Mouse (Mus musculus): ENCODE results near the gene Apol9a. TPM values are rescaled to one million over a fixed set of nuclear protein-coding genes. Genes with fewer than 3 reads are reported as not detected.
"Not testable (repeated sequence)": the region's sequence is repeated elsewhere in the genome, so short reads cannot be mapped to it uniquely, and the experiment has no call there.

Apol9a gene
- total RNA-seq (2021) = 0.23 and 0.85 TPM in 2 replicates
- long read RNA-seq, experiment 1 = 0 reads
- long read RNA-seq, experiment 2 = 0 reads

DNA sequence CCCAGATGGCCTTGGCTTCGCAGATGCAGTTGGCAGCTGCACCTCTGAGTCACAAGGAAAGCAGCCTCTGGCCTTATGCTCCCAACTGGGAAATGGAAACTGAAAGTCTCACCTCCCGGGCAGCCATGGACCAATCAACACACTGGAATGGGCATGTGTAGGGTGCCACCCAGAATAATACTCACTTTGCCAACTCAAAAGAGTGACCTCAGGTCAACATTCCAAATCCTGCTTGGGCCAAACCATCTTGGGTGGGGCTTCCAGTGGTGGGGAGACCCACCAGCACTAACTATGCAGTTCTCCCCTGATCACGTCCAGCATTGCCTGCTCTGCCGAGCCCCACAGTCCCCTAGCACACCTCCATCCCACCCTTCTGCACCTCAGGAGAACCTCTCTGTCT lies at the start of gene Apol9a:
Apol9a (minus strand) TSS at position 101 of the 400 bp plus-strand sequence.
- DNase-seq = not testable (repeated sequence)

DNA sequence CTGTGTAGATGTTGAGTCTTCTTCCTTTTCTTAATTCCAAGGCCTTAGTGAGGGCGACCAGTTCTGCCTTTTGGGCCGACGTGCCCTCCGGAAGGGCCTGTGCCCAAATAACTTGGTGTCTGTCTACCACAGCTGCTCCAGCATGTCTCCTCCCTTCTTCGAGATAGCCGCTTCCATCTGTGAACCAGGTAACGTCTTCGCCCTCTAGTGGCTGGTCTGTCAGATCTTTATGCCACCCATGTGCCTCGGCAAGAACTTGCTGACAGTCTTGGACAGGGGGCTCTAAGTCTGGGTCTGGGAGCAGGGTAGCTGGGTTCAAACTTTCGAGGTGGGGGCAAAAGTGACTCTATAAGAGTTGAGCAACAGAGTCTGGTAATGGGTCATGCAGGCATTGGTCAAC lies 39.0 kb upstream of the Apol9a start:
- DNase-seq = peak; percentile 49

DNA sequence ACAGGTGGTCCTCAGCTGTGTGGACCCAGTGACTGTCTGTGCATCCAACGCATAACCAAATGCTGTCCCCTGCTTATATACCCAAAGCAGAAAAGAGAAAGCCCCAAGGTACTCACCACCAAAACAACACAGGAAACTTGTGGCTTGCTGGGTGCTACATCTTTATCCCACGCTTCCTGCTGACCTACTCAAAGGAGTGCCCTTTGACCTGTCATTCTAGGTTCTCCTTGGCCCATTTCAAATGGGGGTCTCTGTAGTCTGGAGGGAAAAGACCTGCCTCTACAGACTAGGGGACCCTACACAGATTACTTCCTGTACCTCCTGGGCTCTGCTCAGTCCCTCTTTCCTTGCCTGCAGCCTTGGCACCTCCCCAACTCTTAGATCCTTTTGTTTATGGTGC lies 36.5 kb upstream of the Apol9a start, which contains the start of gene Apol7b:
Apol7b (minus strand) TSS at position 101 of the 400 bp plus-strand sequence.
- DNase-seq = not testable (repeated sequence)

DNA sequence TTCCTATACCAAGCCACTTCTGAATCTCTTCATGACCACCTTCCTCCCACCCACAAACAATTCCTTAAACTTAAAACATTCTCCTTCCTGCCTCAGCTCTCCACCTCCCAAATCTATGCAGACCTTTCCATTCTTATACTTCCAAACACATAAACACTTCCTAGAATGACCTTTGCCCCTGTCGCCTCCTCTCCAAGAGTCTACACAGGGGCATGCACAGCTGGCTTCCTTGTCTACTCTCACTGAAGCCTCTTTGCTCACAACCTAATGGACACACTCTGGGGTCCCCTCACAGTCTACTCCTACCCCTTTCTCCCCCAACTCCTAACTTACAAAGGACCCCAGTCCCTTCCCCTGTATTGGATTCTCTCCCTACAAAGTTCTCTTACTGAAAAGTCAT lies 34.7 kb upstream of the Apol9a start:
- DNase-seq = not testable (repeated sequence)

DNA sequence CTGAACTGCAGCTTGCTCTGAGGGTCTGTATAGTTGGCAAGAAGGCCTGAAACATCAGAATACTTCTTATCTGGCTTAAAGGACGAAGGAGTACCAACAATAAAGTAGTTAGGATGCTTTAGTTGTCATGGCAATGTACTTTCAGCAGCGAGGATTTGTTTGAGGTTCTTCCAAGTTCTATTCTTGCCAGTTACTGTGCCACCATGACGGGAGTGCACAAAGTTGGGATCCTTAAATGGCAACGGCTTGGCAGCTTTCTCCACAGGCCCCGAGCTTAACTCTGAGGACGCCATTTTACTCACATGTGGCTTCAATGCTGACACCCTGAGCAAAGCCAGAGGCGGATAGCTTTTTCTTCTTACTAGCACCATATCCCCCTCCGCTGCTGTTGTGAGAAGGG lies 33.8 kb upstream of the Apol9a start:
- DNase-seq = peak; percentile 5

DNA sequence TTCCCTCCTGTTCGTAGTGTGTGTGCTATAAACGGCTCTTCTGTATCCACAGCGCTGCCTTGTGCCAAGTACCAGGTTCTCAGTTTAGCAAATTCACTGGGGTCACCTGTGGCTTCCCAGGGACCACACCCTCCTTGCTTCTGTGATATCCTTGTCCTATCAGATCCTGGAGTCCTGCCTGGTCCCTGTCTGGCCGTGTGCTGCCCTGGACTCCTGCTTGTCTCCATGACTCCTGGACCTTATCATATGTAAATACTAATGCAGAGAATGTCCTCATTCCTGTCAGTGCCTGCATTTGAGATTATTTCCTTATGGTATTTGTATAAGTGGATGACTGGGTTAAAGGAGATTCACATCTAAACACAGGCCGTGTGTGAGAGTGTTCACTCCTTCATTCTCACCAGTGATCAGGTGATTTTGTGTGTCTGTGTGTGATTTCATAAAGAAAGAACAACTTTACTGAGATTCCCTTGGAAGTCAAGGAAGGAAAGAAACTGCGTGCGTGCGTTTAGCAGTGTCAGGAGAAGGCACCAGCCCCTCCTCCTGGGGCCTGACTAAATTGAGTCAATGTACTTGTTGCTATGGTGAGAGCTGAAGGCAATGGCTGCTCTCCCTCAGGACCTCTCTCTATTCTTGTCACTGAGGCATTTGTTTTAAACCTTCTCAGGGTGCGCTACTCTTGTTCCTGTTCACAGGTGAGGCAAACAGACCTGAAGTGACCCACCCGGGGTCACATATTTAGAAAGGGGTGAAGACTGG lies 17.9 kb upstream of the Apol9a start:
- DNase-seq = not testable (repeated sequence)

DNA sequence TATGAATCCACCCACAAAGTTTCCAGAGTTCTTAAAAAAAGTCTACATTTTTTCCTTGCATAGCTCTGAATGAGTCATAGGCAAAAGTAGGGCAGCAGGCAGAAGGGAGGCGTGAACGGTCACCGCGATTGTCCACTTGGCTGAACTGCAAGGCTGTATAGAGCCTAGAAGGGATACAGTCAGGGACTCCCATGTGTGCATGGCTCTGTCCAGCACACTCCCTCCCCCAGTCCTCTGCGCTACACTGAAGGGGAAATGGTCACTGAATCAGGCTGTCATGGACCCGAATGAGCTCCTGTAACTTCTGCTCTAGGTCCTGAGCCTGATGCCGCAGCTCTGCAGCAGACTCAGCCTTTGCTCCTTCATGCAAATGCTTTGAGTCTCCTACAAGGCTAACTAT lies 12.0 kb upstream of the Apol9a start:
- DNase-seq = peak; percentile 32

DNA sequence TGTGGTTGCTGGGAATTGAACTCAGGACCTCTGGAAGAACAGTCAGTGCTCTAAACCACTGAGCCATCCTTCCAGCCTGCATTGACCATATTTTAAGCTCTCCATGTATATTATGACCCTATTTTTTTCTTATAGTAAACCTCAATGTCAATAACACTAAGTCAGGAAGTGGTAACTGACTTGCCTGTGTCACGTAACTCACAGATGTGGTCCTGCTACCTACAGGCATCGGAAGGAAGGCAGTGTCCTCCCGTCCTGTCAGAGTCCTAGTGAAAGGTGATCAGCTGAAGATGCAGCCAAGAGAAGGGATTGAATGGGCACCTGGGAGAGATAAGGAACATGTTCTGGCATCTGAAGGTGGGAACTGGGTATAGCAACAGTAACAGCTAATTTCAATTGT lies 8.7 kb upstream of the Apol9a start:
- not testable (repeated sequence) for DNase-seq

DNA sequence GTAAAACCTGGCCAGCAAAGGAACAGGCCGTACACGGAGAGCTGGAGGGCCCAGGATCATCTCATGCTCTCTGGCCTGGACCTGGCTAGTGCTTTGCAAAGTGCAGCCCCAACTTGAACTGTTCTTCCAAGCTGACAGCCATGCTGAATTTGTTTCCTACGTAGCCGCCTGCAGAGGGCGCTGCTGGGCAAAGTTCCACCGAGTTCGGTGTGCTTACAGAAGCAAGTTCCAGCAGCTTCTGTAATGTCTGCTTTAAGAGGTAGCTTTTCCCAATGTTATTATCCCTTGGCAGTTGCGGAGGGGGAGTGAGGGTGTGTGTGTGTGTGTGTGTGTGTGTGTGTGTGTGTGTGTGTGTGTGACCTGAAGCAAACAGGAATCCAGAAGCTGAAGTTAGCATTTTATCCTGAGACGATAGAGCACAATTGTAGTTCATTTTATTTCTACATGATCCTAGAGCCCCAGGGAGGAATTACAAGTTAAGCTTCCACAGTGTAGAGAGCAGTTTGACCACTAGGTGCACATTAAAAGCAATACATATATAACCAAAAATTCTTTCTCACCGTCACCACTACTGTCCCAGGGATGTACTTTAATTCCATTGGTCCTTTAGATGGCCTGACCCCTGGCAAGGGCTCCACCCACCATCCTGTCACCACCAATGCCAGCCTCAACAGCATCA lies 5.9 kb upstream of the Apol9a start:
- DNase-seq = not testable (repeated sequence)

DNA sequence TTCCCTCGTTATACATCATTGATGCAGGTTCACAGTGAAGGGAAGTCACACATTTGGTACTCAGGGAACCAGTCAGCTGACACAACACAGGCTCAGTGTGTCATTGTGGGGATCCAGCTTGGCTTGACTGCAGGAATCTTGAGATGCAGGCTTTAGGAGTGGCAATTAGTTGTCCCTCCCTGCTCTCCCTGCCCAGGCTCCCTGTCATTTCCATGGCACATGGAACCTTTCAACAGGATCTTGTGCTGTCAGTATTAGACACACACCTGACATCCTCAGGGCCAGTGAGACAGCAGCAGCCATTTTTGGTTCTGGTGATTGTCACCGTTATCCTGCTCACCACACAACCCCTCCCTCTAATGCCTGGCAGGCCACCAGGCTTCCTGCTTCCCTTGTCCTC lies 4.7 kb upstream of the Apol9a start:
- DNase-seq = not testable (repeated sequence)

DNA sequence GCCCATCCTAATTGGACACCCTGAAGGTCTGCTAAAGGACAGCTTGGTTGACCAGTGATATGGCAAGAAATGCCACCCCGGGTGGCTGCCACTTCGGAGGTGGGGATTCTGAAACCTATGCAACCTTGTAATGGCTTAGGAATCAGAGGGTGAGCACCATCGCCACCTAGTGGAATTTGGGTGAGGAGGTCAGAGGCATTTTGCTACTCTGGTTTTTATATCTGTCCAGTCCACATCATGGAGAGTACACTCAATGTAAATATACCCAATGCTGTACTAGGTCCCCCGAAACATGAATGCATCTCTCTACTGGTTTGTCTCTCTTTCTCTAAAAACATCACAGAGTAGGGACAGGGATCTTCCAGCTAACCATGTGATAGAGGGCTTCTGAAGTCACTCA lies 1.8 kb upstream of the Apol9a start:
- not testable (repeated sequence) for DNase-seq

DNA sequence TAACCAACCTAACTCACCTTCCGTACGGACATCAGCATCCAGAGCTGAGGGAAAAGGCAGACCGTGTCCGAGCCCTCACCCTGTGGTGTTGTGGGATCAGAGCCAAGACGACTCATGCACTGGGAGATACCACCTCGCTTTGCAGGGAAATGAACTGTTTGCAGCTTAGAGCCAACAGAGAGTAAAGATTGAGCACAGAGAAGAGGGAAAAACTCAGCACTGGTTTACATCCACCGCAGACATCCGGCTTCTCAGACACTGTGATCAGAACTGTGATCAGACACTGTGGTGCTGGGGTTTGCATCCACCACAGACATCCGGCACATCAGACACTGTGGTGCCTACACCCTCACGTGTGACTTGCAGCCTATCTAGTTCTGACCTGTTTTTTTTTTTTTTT lies 4.6 kb downstream of the Apol9a start:
- DNase-seq = peak; percentile 54

DNA sequence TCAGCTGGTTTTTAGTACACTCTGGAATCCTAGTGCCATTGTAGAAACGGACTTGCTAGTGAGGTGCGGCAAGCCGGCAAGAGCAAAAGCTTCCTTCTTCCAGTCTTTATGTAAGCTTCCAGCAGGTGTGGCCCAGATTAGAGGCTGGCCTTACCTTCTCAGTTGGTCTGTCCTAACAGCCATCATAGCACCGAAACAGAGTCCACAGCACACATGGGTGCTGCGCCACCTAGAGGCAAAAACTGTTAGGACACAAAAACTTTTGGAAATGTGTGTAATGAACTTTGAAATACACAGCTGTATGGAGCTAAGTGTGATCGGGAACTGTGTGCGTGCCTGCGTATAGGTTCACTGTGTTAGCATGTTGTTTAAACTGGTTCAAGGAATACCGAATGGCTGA lies 11.9 kb downstream of the Apol9a start, which contains the start of gene Apol7a:
Apol7a (minus strand) TSS at position 84 of the 400 bp plus-strand sequence.
- DNase-seq = peak; percentile 60

DNA sequence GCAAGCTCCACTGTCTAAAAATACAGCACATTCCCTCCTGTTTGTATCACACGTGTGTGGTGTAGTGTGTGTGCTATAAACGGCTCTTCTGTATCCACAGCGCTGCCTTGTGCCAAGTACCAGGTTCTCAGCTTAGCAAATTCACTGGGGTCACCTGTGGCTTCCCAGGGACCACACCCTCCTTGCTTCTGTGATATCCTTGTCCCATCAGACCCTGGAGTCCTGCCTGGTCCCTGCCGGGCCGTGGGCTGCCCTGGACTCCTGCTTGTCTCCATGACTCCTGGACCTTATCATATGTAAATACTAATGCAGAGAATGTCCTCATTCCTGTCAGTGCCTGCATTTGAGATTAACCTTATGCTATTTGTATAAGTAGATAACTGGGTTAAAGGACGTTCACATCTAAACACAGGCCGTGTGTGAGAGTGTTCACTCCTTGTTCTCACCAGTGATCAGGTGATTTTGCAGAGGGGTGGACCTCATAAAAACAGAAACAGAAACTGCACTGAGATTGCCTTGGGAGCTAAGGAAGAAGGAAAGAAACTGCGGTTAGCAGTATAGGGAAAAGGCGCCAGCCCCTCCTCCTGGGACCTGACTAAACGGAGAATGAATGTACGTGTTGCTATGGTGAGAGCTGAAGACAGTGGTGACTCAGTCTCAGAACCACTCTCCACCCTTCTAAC lies 13.3 kb downstream of the Apol9a start:
- DNase-seq = peak; percentile 30

DNA sequence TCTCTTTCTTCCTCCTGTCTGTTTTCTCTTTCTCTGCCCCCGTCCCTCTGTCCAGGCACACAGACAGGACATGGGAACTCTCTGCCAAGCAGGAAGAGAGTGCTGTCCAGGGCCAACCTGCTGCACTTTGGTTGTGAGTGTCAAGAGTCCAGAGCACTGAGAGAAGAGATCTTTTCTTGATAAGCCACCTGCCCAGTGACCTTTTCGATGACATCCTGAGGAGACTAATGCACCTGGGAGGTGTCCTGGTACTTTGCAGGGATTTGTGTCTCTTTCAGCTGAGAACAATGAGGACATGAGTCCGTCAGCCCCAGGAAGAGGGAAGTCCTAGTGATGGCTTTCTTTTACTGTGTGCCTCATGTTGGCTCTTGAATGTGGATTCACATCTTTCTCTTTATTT lies 17.1 kb downstream of the Apol9a start:
- DNase-seq = not testable (repeated sequence)

DNA sequence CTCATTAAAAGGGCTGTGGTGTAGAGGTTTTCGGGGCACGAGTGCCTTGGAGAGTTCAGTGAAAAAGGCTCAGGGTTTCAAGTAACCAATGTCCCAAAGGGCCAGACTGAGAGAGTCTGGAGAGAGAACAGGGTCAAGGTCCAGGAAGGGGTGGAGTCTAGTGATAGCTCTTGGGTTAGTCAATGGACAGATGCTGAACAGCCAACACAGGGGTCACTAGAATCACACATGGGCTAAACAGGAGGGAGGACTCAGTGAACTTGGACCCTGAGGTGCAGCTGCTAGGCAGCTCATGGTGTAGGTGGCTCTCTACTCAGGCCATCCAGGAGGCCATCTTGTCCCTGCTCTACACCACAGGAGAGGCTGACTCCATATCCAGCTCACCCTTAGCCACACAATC lies 23.5 kb downstream of the Apol9a start:
- no peak for DNase-seq

DNA sequence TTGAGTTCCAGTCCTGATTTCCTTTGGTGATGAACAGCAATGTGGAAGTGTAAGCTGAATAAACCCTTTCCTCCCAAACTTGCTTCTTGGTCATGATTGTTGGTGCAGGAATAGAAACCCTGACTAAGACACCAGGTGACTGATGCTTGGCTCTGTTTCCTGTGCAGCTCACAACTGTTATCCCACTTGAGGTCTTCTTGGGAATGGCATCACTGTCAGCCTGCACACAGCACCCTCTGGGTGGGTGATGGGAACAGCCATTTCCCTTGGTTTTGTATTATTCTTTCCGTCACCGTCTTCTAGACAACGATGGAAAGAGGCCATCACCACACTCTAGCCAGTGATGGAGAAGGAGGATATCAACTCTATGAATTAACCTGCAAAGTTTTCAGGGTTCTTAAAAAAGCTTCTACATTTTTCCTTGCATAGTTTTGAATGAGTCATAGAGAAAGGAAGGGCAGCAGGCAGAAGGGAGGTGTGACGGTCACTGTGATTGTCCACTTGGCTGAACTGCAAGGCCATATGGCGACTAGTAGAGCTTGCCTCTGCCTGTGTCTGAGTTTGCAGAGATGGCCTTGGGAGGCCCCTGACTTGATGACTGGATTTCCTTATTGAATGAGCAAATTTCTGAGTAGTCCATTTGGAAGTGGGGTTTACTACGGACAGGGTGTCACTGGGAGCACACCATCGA lies 26.4 kb downstream of the Apol9a start:
- DNase-seq = peak; percentile 76

DNA sequence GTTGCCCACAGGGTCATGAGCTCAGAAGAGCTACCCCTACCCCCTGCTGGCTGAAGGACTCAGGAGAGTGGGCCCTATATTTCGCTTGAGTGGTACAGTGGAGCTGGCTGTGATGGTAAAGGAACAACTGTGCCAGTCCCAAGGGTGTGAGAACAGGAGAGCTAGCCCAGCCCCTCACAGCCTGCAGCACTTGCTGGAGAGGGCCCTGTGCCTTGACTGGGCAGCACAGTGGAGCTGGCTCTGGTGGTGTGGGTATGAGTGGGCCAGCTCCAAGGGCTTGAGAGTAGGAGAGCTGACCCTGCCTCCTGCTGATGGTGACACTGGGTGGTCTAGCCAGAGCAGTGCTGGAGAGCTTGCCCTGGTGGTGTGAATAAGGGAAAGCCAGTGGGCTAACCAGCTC lies 28.1 kb downstream of the Apol9a start:
- DNase-seq = no peak

DNA sequence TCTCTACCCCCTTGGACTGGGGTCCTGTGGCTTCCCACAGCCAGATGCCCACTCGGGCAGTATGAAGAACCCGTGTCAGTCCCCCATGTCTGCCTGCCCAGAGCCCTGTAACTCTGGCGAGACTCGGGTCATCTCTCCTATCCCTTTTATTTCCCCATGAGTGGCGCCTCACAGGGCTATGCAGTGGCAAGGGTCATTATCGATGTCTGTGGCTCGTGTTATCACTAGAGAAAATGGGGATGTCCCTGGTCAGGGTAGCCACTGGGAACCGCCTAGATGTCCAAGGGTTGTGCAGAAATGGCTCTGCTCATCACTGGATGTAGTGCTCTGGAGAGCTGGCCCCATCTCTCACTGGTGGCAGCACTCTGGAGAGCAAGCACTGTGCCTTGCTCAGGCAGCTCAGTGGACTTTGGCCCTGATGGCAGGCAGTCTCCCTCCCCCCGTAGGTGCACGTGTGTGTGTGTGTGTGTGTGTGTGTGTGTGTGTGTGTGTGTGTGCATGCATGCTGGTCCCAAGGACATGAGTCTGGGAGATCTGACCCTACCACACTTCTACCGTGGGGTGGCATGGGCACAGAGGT lies 28.6 kb downstream of the Apol9a start:
- no peak for DNase-seq

DNA sequence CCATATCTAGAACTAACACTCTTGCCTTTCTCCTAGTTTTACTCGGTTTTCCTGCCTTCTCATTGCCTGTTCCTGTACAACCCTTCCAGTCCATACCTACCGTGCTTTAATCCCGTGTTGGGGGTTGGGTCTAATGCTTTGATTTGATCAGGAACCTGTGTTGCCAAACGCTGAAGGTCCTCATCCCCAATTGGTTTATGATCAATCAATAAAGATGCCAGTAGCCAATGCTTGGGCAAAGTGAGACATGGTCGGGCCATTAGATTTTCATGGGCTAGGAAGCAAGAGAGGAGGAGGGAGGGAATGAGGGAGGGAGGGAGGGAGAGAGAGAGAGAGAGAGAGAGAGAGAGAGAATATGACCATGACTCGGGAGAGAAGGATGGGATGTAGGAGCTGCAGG lies 29.5 kb downstream of the Apol9a start:
- DNase-seq = no peak

DNA sequence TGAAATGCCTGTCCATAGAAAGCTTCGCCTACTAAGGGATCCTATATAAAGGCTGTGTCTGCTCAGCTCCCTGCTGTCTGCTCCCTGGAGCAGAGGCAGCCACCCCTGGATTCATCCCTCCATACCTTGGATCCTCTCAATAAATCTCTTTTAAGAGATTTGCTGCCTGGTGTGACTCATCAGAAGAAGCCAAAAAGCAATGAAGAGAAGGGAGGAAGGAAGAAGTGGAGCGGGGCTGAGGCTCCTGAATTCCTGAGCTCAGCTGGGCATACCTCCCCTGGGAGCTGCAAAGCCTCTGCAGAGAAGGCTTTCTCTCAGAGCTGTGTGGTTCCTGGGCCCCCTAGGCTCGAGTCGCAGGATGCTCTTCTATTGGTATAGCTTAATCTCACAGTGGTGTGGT lies 31.0 kb downstream of the Apol9a start:
- DNase-seq = no peak

DNA sequence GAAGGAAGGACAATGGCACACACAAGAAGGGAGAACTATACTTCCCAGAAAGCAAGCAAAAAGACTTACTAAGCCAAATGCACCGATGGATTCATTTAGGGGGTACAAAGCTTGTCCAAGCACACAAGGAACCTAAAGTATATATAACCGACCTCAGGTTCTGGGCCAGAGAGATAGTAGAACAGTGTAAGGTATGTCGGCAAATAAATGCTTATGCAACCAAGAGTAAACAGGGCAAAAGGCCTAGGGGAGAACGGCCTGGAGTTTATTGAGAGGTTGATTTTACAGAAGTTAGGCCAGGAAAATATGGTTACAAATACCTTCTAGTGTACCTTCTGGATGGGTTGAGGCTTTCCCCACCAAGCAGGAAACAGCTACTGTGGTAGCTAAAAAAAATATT lies 33.5 kb downstream of the Apol9a start:
- no peak for DNase-seq

All from adrenal gland, postnatal 14 days (tissue).